Mouse (Mus musculus): ENCODE measurements around the gene Slc25a28. TPM values are rescaled to one million over a fixed set of nuclear protein-coding genes. Genes with fewer than 3 reads are reported as not detected.

The Slc25a28 gene
- polyA plus RNA-seq, 1 experiment from 2014 or later: 9.6 TPM

DNA sequence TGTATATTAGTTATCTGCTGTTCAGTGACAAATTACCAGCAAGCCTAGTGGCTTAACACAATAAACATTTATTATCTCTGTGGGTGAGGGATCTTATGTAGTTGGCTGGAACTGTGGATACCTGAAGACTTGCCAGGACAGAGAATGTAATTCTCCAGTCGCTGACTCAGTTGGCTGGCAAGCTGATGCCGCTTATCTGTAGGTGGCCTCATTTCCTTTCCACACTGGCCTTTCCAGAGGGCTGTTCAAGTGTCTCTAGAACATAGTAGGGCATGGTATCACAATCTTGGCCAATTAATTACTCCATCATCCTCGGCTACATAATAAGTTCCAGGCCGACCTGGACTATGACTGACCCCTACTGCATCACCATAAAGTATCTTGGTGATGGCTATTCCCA, 6.9 kb upstream of the Slc25a28 start:
- TF ChIP-seq CTCF (IDR thresholded peaks at IDR 0.05; ENCODE audit: low read depth): no peak
- TF ChIP-seq EP300 (optimal IDR thresholded peaks at IDR 0.05): no peak
- Histone ChIP-seq H3K4me3 (ENCODE audit: low read depth, low read length) (no peak overlapping the region), H3K9me3 (ENCODE audit: control insufficient read depth, low read length) (no peaks in the 10 kb centered on the region), H3K4me2 (replicated peaks; ENCODE audit: low read depth) (no peak overlapping the region), H3K27ac (replicated peaks) (no peak overlapping the region), H3K27me3 (ENCODE audit: control insufficient read depth, insufficient read depth, low read length) (no peaks in the 10 kb centered on the region), H3K36me3 (ENCODE audit: control insufficient read depth, insufficient read depth, low read length) (no peaks in the 10 kb centered on the region), H3K4me1 (replicated peaks; ENCODE audit: control insufficient read depth, insufficient read depth) (0 out of 2 replicates have a peak, but pooled peaks cover 2% of the 10 kb centered on the region), H3K9ac (ENCODE audit: low read length) (no peak overlapping the region)
- ATAC-seq (ENCODE audit: low FRiP score, low TSS enrichment) (no peak), DNase-seq (ENCODE audit: low spot score) (no peak)
- WGBS: 75% methylated on average over 4 of the region's 4 CpGs

DNA sequence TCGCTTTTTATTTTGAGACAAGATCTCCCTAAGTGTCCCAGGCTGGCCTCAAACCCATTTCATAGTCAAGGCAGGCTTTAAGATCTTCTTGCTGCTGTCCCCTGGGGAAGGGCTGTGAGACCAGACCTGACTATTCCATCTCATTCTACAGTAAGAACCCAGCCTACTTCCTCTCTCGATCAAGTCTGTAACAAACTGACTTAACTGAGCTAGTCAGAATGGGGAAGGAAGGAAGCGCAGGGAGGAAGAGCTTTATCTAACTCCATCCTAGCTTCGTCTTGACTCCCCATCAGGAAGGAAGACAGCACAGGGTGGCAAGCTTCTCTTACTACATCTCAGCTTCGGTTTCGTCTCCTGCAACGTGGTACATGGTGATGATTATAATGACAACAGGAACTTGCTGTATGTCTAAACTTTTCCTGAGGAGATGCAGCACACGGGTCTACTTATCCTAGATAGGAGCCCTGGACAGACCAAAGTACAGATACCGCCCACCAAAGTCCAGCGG, 4.8 kb upstream of the Slc25a28 start:
- no peak for TF ChIP-seq CTCF (IDR thresholded peaks at IDR 0.05; ENCODE audit: low read depth)
- no peak for TF ChIP-seq EP300 (optimal IDR thresholded peaks at IDR 0.05)
- WGBS: 75% methylated on average over 10 of the region's 10 CpGs

GRCm38 (mm10) chr19:43678467-43679003, 3.9 kb upstream of the Slc25a28 start:
- DNase-seq (ENCODE audit: low spot score) (no peak), ATAC-seq (ENCODE audit: low FRiP score, low TSS enrichment) (no peak)
- Histone ChIP-seq H3K4me2 (replicated peaks; ENCODE audit: low read depth) (no peak overlapping the region), H3K9me3 (ENCODE audit: control insufficient read depth, low read length) (no peaks in the 10 kb centered on the region), H3K9ac (ENCODE audit: low read length) (no peak overlapping the region), H3K27me3 (ENCODE audit: control insufficient read depth, insufficient read depth, low read length) (no peaks in the 10 kb centered on the region), H3K27ac (replicated peaks) (no peak overlapping the region), H3K36me3 (ENCODE audit: control insufficient read depth, insufficient read depth, low read length) (no peaks in the 10 kb centered on the region), H3K4me3 (ENCODE audit: low read depth, low read length) (no peak overlapping the region), H3K4me1 (replicated peaks; ENCODE audit: control insufficient read depth, insufficient read depth) (0 out of 2 replicates have a peak, but pooled peaks cover 2% of the 10 kb centered on the region)
- TF ChIP-seq CTCF (IDR thresholded peaks at IDR 0.05; ENCODE audit: low read depth) (no peak), EP300 (optimal IDR thresholded peaks at IDR 0.05) (no peak)
- 50% methylated on average over 8 of the region's 8 CpGs for WGBS

More for the DNA sequence above, 4.8 kb upstream of the Slc25a28 start:
- Histone ChIP-seq H3K36me3 (ENCODE audit: control insufficient read depth, insufficient read depth, low read length) (no peaks in the 10 kb centered on the region), H3K27me3 (ENCODE audit: control insufficient read depth, insufficient read depth, low read length) (no peaks in the 10 kb centered on the region), H3K4me3 (ENCODE audit: low read depth, low read length) (no peak overlapping the region), H3K4me1 (replicated peaks; ENCODE audit: control insufficient read depth, insufficient read depth) (0 out of 2 replicates have a peak, but pooled peaks cover 2% of the 10 kb centered on the region), H3K27ac (replicated peaks) (0 out of 2 replicates have a peak overlapping the region, but pooled peaks have one; percentile 18), H3K9me3 (ENCODE audit: control insufficient read depth, low read length) (no peaks in the 10 kb centered on the region), H3K4me2 (replicated peaks; ENCODE audit: low read depth) (no peak overlapping the region), H3K9ac (ENCODE audit: low read length) (no peak overlapping the region)
- DNase-seq (ENCODE audit: low spot score): no peak
- no peak for ATAC-seq (ENCODE audit: low FRiP score, low TSS enrichment)

GRCm38 (mm10) chr19:43675525-43676400, 1.1 kb upstream of the Slc25a28 start:
- 1% methylated on average over 43 of the region's 43 CpGs for WGBS
- TF ChIP-seq EP300 (optimal IDR thresholded peaks at IDR 0.05): no peak
- TF ChIP-seq CTCF (IDR thresholded peaks at IDR 0.05; ENCODE audit: low read depth): no peak

DNA sequence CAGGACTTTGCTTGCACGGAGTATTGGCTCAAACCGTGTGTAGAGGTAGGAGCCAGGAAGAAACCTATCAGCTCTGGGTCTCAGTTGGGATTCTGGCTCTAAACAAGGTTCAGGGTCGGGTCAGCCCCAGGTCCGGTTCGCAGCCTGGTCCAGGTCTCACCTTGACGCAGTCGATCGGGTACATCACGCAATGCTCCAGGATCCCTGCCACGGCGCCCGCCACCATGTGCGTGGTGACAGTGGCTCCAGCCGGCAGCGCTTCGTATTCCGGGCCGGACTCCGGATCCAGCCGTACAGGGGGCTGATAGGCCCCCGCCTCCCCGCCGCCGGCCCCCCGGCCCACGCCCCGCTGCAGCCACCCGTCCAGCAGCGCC, 378 bp downstream of the Slc25a28 start:
- WGBS: under 1% methylated on average over 28 of the region's 29 CpGs
- DNase-seq (ENCODE audit: low spot score): no peak
- H3K9me3 ChIP-seq (ENCODE audit: control insufficient read depth, low read length): no peaks in the 10 kb centered on the region
- H3K36me3 ChIP-seq (ENCODE audit: control insufficient read depth, insufficient read depth, low read length): no peaks in the 10 kb centered on the region
- 0 out of 2 replicates have a peak, but pooled peaks have one; percentile 2 for ATAC-seq (ENCODE audit: low FRiP score, low TSS enrichment)
- H3K4me2 ChIP-seq (replicated peaks; ENCODE audit: low read depth): peak overlapping the region; percentile 76
- peak overlapping the region; percentile 91 for H3K4me3 ChIP-seq (ENCODE audit: low read depth, low read length)
- H3K27ac ChIP-seq (replicated peaks): peak overlapping the region; percentile 91
- 0 out of 2 replicates have a peak, but pooled peaks cover 2% of the 10 kb centered on the region for H3K4me1 ChIP-seq (replicated peaks; ENCODE audit: control insufficient read depth, insufficient read depth)
- no peaks in the 10 kb centered on the region for H3K27me3 ChIP-seq (ENCODE audit: control insufficient read depth, insufficient read depth, low read length)
- TF ChIP-seq CTCF (IDR thresholded peaks at IDR 0.05; ENCODE audit: low read depth) (no peak), EP300 (optimal IDR thresholded peaks at IDR 0.05) (no peak)
- peak overlapping the region; percentile 96 for H3K9ac ChIP-seq (ENCODE audit: low read length)

More at GRCm38 (mm10) chr19:43675525-43676400, 1.1 kb upstream of the Slc25a28 start:
- Histone ChIP-seq H3K36me3 (ENCODE audit: control insufficient read depth, insufficient read depth, low read length) (no peaks in the 10 kb centered on the region), H3K9ac (ENCODE audit: low read length) (peak overlapping the region; percentile 72), H3K9me3 (ENCODE audit: control insufficient read depth, low read length) (no peaks in the 10 kb centered on the region), H3K4me1 (replicated peaks; ENCODE audit: control insufficient read depth, insufficient read depth) (0 out of 2 replicates have a peak, but pooled peaks cover 2% of the 10 kb centered on the region), H3K27me3 (ENCODE audit: control insufficient read depth, insufficient read depth, low read length) (no peaks in the 10 kb centered on the region), H3K4me2 (replicated peaks; ENCODE audit: low read depth) (peak overlapping the region; percentile 91), H3K27ac (replicated peaks) (peak overlapping the region; percentile 99), H3K4me3 (ENCODE audit: low read depth, low read length) (peak overlapping the region; percentile 91)
- ATAC-seq (ENCODE audit: low FRiP score, low TSS enrichment): no peak
- DNase-seq (ENCODE audit: low spot score): no peak

Data from stomach, postnatal 0 days (tissue).